Mouse (Mus musculus) bone marrow macrophage, adult 2 months (primary cell): Measurements from ENCODE around the gene Ston2.

Experiments
- CTCF ChIP-seq: IDR thresholded peaks from 2 replicates; pipeline ENCODE4 v1.5.1; 2012; ENCODE audit warnings: low read depth, mild to moderate bottlenecking, low read length, moderate library complexity
- POLR2A ChIP-seq: IDR thresholded peaks from 2 replicates; pipeline ENCODE4 v1.6.1; 2012; ENCODE audit warnings: mild to moderate bottlenecking, low read depth, low read length, borderline replicate concordance

DNA sequence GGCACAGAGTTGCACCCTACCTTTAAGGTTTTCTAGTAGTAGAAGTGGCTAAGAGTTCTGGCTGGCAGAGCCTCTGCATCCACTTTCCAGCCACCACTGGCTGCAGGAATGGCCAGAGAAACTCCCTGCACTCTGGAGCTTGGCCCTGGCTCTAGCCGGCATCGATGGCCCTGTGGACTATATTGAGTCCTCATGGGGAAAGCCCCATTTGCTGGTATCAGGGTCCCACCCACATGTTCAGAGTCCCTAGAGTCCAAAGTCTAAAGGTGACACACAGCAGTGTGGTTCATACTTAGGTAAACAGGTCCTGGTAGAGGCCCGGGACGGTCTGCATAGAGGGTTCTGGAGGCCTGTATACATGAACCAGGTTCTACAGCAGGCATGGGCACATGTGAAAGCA, 92.0 kb downstream of the Ston2 start:
- no peak for TF ChIP-seq CTCF
- no peak for TF ChIP-seq POLR2A
